Mouse (Mus musculus) megakaryocyte, embryonic 14.5 days (primary cell): ENCODE data around the gene Olfr74.

Source experiments
- FLI1 ChIP-seq: IDR thresholded peaks from 2 replicates; pipeline ENCODE4 v1.6.1; 2012; ENCODE audit warnings: low read length, inconsistent platforms, mixed read lengths
- GATA1 ChIP-seq: IDR thresholded peaks from 3 replicates; pipeline ENCODE4 v1.6.1; 2012; ENCODE audit warnings: mixed read lengths, low read length, inconsistent platforms, borderline replicate concordance

DNA sequence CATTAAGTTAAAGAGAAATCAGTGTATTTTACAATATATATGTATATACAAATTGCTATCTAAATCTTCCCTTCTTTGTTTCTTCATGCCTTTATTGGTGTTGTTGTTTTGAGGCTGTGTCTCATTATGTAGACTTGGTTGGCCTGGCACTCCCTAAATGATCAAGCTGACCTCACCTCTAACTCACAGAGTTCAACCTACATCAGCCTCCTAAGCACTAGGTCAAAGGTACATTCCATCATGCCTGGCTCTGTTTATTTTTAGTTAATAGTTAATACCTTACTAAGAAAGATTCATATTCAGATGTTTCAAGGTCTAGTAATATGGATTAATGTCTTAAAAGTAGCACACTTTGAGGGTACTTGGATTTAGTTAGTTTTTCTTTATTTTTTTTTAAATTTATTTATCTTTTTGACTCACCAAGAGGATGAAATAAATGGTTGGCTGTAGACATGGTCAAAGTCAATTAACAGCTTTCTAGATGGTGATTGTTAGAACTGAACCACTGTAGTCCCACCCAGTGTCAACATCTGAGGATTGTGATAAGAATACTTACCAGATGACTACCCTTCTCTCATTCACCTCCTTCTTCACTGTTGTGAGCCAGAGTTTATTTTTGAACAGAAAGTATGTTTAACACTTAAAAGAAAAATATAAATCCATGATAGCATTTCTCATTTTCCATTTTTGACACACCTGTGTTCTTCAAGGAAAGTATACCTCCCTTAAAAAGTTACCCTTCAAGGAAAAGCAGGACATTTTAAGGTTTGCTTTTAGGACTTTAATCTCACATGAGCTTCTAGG, 33.3 kb upstream of the Olfr74 start, which contains the start of gene Olfr1160:
- no peak for TF ChIP-seq GATA1
- TF ChIP-seq FLI1: no peak
